Mouse (Mus musculus): ENCODE measurements around the gene Bcl2l10.
A peak's percentile ranks its signal among the peaks of the same experiment; 100 is the strongest.

Gene Bcl2l10

GRCm38 (mm10) chr9:75347458-75347857 is at the start of gene Bcl2l10:
Gene Bcl2l10 (plus strand): TSS chr9:75347758.
- DNase-seq, result no peak

DNA sequence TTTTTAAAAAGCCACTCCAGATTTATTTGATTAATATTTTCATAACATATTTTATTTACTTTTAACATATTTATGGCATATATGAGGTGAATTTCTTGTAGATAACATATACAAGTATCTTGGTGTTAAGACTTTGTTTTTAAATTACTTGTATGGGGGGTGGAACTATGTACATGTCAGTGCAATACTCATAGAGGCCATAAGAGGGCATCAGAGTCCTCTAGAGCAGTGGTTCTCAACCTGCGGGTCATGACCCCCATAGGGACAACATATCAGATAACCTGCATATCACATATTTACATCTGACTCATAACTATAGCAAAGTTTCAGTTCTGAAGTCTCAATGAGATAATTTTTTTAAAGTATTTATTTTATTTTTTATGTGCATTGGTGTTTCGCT is 48.2 kb upstream of the Bcl2l10 start:
- no peak for DNase-seq

DNA sequence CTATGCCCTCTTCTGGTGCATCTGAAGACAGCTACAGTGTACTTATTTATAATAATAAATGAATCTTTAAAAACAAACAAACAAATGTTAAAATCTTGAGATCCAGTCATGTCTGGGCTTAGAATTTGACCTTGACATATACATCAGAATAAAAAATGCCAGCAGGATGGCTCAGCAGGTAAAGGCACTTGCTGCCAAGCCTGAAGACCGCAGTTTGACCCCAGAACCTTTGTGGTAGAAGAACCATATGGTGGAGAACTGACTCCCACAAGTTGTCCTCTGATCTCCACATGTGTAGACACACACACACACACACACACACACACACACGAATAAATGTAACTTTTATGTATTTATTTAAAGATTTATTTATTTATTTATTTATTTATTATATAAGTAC is 44.5 kb upstream of the Bcl2l10 start:
- DNase-seq, result no peak

DNA sequence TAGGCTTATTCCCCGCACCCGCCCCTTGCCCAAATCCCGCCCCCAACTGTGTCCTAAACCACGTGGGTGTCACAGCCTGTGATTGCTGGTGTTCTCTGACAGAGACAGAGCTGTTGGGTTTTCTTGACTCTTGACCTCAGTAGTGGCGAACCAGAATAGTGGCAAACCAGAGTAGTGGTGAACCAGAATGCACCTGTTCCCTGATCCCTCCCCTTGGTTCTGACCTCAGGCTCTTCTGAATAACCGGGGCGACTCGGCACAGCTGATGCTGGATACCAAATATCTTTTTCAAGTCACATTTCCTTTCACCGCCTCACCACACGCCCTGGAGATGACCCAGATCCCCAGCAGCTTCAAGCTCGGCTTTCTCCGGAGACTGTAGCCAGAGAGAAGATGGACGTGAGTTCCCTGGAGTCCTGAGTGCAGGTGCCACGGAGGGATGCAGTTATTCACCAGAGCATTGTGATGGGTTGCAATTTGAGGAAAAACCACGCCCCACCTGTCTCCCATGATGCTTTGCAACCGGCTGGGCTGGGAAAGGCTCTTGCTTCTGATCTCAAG is 43.8 kb upstream of the Bcl2l10 start:
- no peak for DNase-seq

DNA sequence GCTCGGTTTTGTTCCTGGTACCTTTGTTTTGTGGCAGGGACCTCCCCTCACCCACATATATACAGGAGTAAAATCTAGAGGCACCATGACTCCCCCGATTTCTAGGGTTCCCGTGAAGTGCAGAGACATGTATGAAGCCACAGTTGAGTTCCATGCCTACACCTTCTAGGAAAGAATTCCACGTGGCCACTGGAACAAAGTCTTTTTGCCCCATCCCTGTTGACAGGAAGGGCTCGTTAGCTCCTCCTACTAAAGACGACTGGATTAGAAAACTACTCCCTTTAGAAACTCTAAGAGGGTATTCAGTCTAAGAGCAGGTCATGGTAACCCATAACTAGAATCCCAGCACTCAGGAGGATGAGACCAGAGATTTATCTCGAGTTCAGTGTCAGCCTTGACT is 43.3 kb upstream of the Bcl2l10 start:
- no peak for DNase-seq

GRCm38 (mm10) chr9:75306126-75306898 is 41.2 kb upstream of the Bcl2l10 start, which contains the start of gene Gnb5:
Gene Gnb5 (plus strand): TSS chr9:75306288.
- peak; percentile 87 for DNase-seq

- DNase-seq, result no peak
These were observed 40.5 kb upstream of the Bcl2l10 start for GRCm38 (mm10) chr9:75307015-75307414.

- no peak for DNase-seq
These were observed 38.9 kb upstream of the Bcl2l10 start for GRCm38 (mm10) chr9:75308621-75309020.

GRCm38 (mm10) chr9:75312008-75312407 is 35.5 kb upstream of the Bcl2l10 start:
- DNase-seq, result peak; percentile 87

DNA sequence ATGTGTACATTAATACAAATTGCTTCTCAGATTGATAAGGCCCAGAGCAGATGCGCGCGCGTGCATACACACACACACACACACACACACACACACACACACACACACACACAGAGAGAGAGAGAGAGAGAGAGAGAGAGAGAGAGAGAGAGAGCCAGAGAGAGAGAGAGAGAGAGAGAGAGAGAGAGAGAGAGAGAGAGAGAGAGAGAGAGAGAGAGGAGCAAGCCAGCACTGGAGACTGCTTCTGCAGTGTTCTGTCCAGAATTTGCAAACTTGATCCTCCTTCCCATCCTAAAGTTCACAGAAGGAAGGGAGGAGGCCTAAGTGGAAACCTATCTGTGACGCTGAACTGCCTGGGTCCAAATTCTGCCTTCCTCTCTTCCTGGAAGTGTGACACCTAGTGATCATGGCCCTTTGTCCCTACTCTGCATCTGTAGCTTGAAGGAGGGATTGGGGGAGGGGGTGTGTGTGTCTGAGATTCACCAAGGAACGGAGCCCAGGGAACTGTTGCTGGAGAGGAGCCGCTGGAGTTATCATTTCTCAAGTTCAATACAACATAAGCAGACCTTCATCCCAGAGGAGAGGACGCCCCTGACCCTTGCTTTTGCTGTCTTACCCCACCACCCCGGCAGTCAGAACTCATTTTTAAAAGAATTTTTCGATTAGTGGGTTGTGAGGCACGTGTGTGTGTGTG is 34.3 kb upstream of the Bcl2l10 start:
- DNase-seq, result no peak

GRCm38 (mm10) chr9:75313832-75314516 is 33.6 kb upstream of the Bcl2l10 start:
- peak; percentile 89 for DNase-seq

- DNase-seq, result no peak
These were observed 32.9 kb upstream of the Bcl2l10 start for GRCm38 (mm10) chr9:75314517-75315105.

GRCm38 (mm10) chr9:75315238-75315637 is 32.3 kb upstream of the Bcl2l10 start:
- no peak for DNase-seq

GRCm38 (mm10) chr9:75316771-75317170 is 30.8 kb upstream of the Bcl2l10 start:
- no peak for DNase-seq

DNA sequence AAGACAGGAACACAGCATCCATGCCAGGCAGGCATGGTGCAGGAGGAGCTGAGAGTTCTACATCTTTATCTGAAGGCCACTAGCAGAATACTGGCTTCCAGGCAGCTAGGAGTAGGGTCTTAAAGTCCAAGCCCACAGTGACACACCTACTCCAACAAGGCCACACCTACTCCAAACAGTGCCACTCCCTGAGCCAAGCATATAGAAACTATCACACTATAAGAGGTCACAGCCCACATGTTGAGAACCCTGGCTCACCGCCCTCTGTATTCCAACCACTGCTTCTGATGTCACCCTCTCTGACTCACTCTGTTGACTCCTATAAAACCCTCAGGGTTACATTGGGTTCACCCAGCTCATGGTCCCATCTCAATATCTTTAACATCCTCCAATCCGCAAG is 29.4 kb upstream of the Bcl2l10 start:
- DNase-seq, result no peak

- no peak for DNase-seq
These were observed 28.2 kb upstream of the Bcl2l10 start for GRCm38 (mm10) chr9:75319365-75319764.

GRCm38 (mm10) chr9:75322099-75322885 is 25.3 kb upstream of the Bcl2l10 start:
- no peak for DNase-seq

- DNase-seq, result no peak
These were observed 19.5 kb upstream of the Bcl2l10 start for GRCm38 (mm10) chr9:75328047-75328446.

DNA sequence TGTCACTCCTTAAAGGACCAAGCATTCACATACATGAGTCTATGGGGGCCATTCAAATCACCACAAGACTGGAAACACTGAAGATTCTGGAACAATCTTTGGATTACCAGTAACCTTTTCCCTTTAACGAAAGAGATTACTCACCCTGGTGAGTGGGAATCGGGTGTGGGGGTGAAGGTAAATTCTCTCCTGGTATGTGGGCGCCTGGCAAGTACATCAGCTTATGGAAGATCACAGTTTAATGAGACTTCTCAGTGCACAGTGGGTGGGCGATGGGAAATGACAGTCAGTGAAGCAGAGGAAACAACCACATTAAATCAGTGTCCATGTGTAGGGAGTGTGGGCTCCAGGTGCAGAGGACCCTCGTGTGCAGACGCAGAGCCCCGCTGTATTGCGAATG is 16.7 kb upstream of the Bcl2l10 start:
- no peak for DNase-seq

DNA sequence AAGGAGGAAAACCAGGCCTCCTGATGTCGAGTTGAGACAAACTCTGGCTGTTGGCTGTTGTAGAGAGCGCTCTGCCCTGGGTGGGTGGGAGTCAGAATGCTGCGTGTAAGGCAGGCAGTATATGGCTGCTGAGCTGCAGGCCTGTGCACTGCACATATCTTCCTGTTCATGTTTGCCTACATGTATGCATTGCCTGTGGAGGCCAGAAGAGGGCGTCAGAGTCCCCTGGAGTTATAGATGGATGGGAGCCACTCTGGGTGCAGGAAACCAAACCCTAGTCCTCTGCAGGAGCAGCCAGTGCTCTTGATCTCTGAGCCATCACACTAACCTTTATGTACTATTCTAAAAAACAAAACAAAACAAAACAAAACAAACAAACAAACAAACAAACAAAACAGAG is 13.1 kb upstream of the Bcl2l10 start:
- no peak for DNase-seq

GRCm38 (mm10) chr9:75338016-75338415 is 9.5 kb upstream of the Bcl2l10 start:
- no peak for DNase-seq

- no peak for DNase-seq
These were observed 5.1 kb upstream of the Bcl2l10 start for GRCm38 (mm10) chr9:75342433-75342832.
